Mouse (Mus musculus) embryonic facial prominence, embryonic 10.5 days (tissue): ENCODE data around the gene Slc16a14. TPM values are rescaled to one million over a fixed set of nuclear protein-coding genes. Genes with fewer than 3 reads are reported as not detected.

ENCODE experiments used
- polyA plus RNA-seq: library from polyadenylated mRNA; unstranded; fragments of >200 nt; fragmentation: Nextera tagmentation; extraction: Ambion mirVana; gene quantifications from 2 replicates; pipeline ENCODE4 v1.2.1, GENCODE M21; 2016

Slc16a14 gene
- polyA plus RNA-seq, 1 experiment from 2014 or later, result 0.20 TPM

Other genes starting within 250 kb of the Slc16a14 start
- 3.4 and 3.6 TPM in 2 replicates for gene Dner, start 238.9 kb downstream of the Slc16a14 start, polyA plus RNA-seq
- 9.3 and 9.5 TPM in 2 replicates for gene Fbxo36, start 95.3 kb downstream of the Slc16a14 start, polyA plus RNA-seq
- 79.3 and 86.5 TPM in 2 replicates for gene Trip12, start 94.6 kb downstream of the Slc16a14 start, polyA plus RNA-seq
- not detected in 2 replicates for gene Gm10553, start 165.0 kb upstream of the Slc16a14 start, polyA plus RNA-seq
- gene A530032D15Rik, start 174.7 kb upstream of the Slc16a14 start, polyA plus RNA-seq, result not detected in 2 replicates